9 mouse cellular contexts compared by ENCODE assay signal in genomic region chr17:34911945-34912351, GRCm38 (mm10). TPM values are rescaled to one million over a fixed set of nuclear protein-coding genes. Genes with fewer than 3 reads are reported as not detected.
DNase-seq lines count a peak whose midpoint lies in the region; ATAC-seq lines count a peak whose summit lies in the region.
"Had no signal": no experiment of that assay in that cellular context is flagged by ENCODE, and none has a peak within 500 bp of the region (broad histone marks: within the 10 kb centered on the region; RNA-seq: fewer than 3 reads in every experiment).

No protein-coding gene starts in this region.

- H3K4me1 ChIP-seq in liver, embryonic 13.5 days (replicated peaks), result peaks cover 45% of the 10 kb centered on the region
- no peaks in the 10 kb centered on the region; the same call in 1 of the 2 replicates for H3K4me1 ChIP-seq in stomach, embryonic 15.5 days

- no peak overlapping the region for H3K4me3 ChIP-seq in liver, embryonic 13.5 days (replicated peaks)
- no peak overlapping the region for H3K4me3 ChIP-seq in stomach, embryonic 15.5 days (replicated peaks)

- intact Hi-C loops in gastrocnemius, postnatal 14 days (cut with DNase I; ENCODE audit: low total_unique reads), result loop anchor here (5.0 to 10.0 kb wide), 2 partner anchors 55 to 73 kb away; partner anchors contain the start of gene Lsm2

- H3K27ac ChIP-seq in liver, embryonic 13.5 days, result no peak overlapping the region
- no peak overlapping the region for H3K27ac ChIP-seq in stomach, embryonic 15.5 days

- ATAC-seq in liver, embryonic 13.5 days (ENCODE audit: low read depth), result peak; percentile 55
- ATAC-seq in stomach, embryonic 15.5 days (ENCODE audit: insufficient read depth, low FRiP score, low read depth), result peak; percentile 50

- DNase-seq in right cerebral cortex, adult 18-20 months, result peak; percentile 48
- no peak for DNase-seq in right cerebral cortex, postnatal 36 days (ENCODE audit: low spot score in 2 of 2)
- peak; percentile 75 to 78 for DNase-seq in cerebellum, postnatal 36 days
- DNase-seq in gastrocnemius, postnatal 14 days, result peak; percentile 70
- DNase-seq in kidney, adult 8-10 months, result peak; percentile 70 to 90
- peak; percentile 73 for DNase-seq in liver, embryonic 13.5 days
- DNase-seq in natural killer cell, adult 2 months (ENCODE audit: low spot score in 2 of 2), result peak; percentile 80 to 88

- H3K4me2 ChIP-seq in liver, embryonic 13.5 days, result no peak overlapping the region
- H3K4me2 ChIP-seq in stomach, embryonic 15.5 days, result no peak overlapping the region

- peaks cover 70% of the 10 kb centered on the region for H3K36me3 ChIP-seq in liver, embryonic 13.5 days
- H3K36me3 ChIP-seq in stomach, embryonic 15.5 days, result peaks cover 66% of the 10 kb centered on the region

- 43% methylated on average over 5 of the region's 5 CpGs for WGBS in liver, embryonic 13.5 days (ENCODE audit: insufficient replicate concordance)
- 46% methylated on average over 5 of the region's 5 CpGs for WGBS in stomach, embryonic 15.5 days

- no peaks in the 10 kb centered on the region for H3K9me3 ChIP-seq in liver, embryonic 13.5 days (replicated peaks)
- no peaks in the 10 kb centered on the region for H3K9me3 ChIP-seq in stomach, embryonic 15.5 days

- no peak overlapping the region for H3K9ac ChIP-seq in liver, embryonic 13.5 days
- H3K9ac ChIP-seq in stomach, embryonic 15.5 days, result no peak overlapping the region

- H3K27me3 ChIP-seq in liver, embryonic 13.5 days, result no peaks in the 10 kb centered on the region
- H3K27me3 ChIP-seq in stomach, embryonic 15.5 days (replicated peaks), result no peaks in the 10 kb centered on the region

RNA-seq across cellular contexts. Expression of gene Slc44a4, which starts 2.3 kb away (rescaled TPM):
- total RNA-seq in gastrocnemius, postnatal 14 days (2021), result under 1 TPM in 1 of 2 experiments, not detected in 1; 0.09 TPM
- polyA plus RNA-seq in liver, embryonic 13.5 days (2015; fragmentation: Nextera tagmentation; extraction: Ambion mirVana), result 1.5 TPM in 2 replicates
- 15.2 and 17.9 TPM in 2 replicates for polyA plus RNA-seq in stomach, embryonic 15.5 days (2015; fragmentation: Nextera tagmentation; extraction: Ambion mirVana)

RNA-seq across cellular contexts. Expression of gene Ehmt2, which starts 13.7 kb away (rescaled TPM):
- 10 to 100 TPM; 29.4 to 32.2 TPM for total RNA-seq in gastrocnemius, postnatal 14 days (2021)
- 16.8 and 17.7 TPM in 2 replicates for polyA plus RNA-seq in liver, embryonic 13.5 days (2015; fragmentation: Nextera tagmentation; extraction: Ambion mirVana)
- 70.0 and 74.5 TPM in 2 replicates for polyA plus RNA-seq in stomach, embryonic 15.5 days (2015; fragmentation: Nextera tagmentation; extraction: Ambion mirVana)

RNA-seq across cellular contexts. Expression of gene C2, which starts 13.9 kb away (rescaled TPM):
- 1 to 10 TPM; 1.8 to 3.1 TPM for total RNA-seq in gastrocnemius, postnatal 14 days (2021)
- polyA plus RNA-seq in liver, embryonic 13.5 days (2015; fragmentation: Nextera tagmentation; extraction: Ambion mirVana), result 11.1 and 11.7 TPM in 2 replicates
- 4.4 and 6.2 TPM in 2 replicates for polyA plus RNA-seq in stomach, embryonic 15.5 days (2015; fragmentation: Nextera tagmentation; extraction: Ambion mirVana)

RNA-seq across cellular contexts. Expression of gene Neu1, which starts 19.1 kb away (rescaled TPM):
- 1 to 10 TPM; 8.0 to 8.3 TPM for total RNA-seq in gastrocnemius, postnatal 14 days (2021)
- polyA plus RNA-seq in liver, embryonic 13.5 days (2015; fragmentation: Nextera tagmentation; extraction: Ambion mirVana), result 14.2 and 15.2 TPM in 2 replicates
- polyA plus RNA-seq in stomach, embryonic 15.5 days (2015; fragmentation: Nextera tagmentation; extraction: Ambion mirVana), result 36.9 and 44.5 TPM in 2 replicates

RNA-seq across cellular contexts. Expression of gene Gm20547, which starts 30.1 kb away (rescaled TPM):
- total RNA-seq in gastrocnemius, postnatal 14 days (2021), result not detected
- polyA plus RNA-seq in liver, embryonic 13.5 days (2015; fragmentation: Nextera tagmentation; extraction: Ambion mirVana), result 0.17 TPM in 1 of 2 replicates, not detected in the other
- not detected in 2 replicates for polyA plus RNA-seq in stomach, embryonic 15.5 days (2015; fragmentation: Nextera tagmentation; extraction: Ambion mirVana)
- total RNA-seq: adrenal gland, postnatal 4 days had no signal

Comparison
In these comparisons a context has a peak if more than half of its experiments do, and no peak if none do; other contexts are left out.
1. DNase-seq: peak in right cerebral cortex, adult 18-20 months (single experiment), cerebellum, postnatal 36 days (2 of 2), gastrocnemius, postnatal 14 days (single experiment), kidney, adult 8-10 months (2 of 2), liver, embryonic 13.5 days (single experiment) and natural killer cell, adult 2 months (2 of 2); none in right cerebral cortex, postnatal 36 days (0 of 2).